Mouse (Mus musculus): ENCODE data around the gene Cuta. TPM values are rescaled to one million over a fixed set of nuclear protein-coding genes. Genes with fewer than 3 reads are reported as not detected.
A peak's percentile ranks its signal among the peaks of the same experiment; 100 is the strongest.
"Not testable (repeated sequence)": the region's sequence is repeated elsewhere in the genome, so short reads cannot be mapped to it uniquely, and the experiment has no call there.

Gene Cuta
- total RNA-seq, 2 experiments from 2014 or later = 91.3 to 95.8 TPM

GRCm38 (mm10) chr17:26918343-26918742, 21.0 kb downstream of the Cuta start:
- TF ChIP-seq CTCF (conservative IDR thresholded peaks at IDR 0.05) = no peak
- no peak for DNase-seq (ENCODE audit: low spot score in 2 of 2)
- no peak overlapping the region for H3K27ac ChIP-seq
- H3K4me3 ChIP-seq = no peak overlapping the region

GRCm38 (mm10) chr17:26917560-26917959, 21.8 kb downstream of the Cuta start:
- not testable (repeated sequence) for H3K27ac ChIP-seq; DNase-seq (ENCODE audit: low spot score in 2 of 2)
- H3K4me3 ChIP-seq = peak overlapping the region; percentile 74; the same call in 1 of the 2 replicates

DNA sequence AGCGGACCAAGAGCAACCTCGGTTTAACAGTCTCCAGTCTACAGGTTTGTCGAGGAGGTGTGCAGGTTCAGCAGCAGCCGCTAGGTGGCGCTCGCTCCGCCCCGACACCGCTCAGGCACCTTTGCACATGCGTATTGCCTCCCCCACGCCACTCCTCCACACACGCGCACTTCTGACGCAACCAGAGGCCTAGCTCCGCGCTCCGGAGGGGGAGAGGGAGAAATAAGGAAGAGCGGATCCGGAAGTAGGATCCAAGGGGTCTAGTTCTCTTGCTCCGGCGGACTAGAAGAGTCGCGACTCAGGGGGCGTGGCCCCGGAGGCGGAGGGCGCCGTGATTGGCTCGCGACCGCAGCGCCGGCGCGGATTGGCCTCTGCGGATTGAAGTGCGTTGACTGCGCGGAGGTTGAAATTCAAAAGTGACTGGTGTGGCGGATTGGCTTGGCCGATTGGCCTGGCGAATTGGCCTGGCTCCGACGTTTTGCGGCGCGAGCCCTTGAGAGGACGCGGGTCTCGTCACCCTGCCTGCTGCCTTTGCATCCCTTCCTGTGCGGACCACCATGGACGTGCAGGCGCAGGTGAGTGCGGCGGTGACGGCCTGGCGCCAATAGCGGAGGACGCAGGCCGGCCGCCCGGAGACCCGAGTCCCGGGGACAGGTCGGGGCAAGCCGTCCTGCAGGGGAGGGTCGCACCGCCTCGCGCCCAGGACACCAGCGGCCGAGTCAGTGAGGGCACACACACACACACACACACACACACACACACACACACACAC, 22.5 kb downstream of the Cuta start, which contains the start of gene Kifc5b:
Kifc5b (plus strand) TSS at position 381 of the 772 bp plus-strand sequence.
- peak; percentile 99 to 100 for DNase-seq (ENCODE audit: low spot score in 2 of 2)
- Histone ChIP-seq H3K27ac (peak within 1 kb of the TSS; percentile 44; the same call in 1 of the 2 replicates), H3K4me3 (peak within 1 kb of the TSS; percentile 74)
- peak; percentile 94 for TF ChIP-seq CTCF (conservative IDR thresholded peaks at IDR 0.05)

- Histone ChIP-seq H3K4me3 (no peak overlapping the region), H3K27ac (no peak overlapping the region)
- no peak for TF ChIP-seq CTCF (conservative IDR thresholded peaks at IDR 0.05)
- DNase-seq (ENCODE audit: low spot score in 2 of 2) = no peak
Observed at GRCm38 (mm10) chr17:26915248-26915647, 24.1 kb downstream of the Cuta start.

- H3K27ac ChIP-seq; DNase-seq (ENCODE audit: low spot score in 2 of 2); H3K4me3 ChIP-seq: not testable (repeated sequence)
Observed at GRCm38 (mm10) chr17:26907506-26907905, 31.9 kb downstream of the Cuta start.

DNA sequence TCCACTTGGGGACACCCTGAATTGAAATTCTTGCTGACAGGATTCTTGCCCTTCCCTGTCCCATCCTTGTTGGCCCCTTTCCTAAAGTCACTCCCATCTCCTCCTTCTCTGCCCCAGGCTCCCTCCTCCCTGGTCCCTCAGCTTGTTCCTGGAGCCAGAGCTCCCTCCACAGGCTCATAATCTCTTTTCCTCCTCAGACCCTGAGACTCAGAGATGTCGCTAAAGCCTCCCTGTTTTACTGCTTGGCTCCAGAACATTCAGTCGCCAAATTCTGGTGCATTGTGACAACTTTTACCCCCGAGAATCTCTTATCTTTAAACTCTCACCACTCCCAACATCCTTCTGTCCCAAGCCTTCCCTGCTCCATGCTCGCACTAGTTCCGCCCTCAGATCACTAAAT, 35.0 kb downstream of the Cuta start:
- no peak for DNase-seq (ENCODE audit: low spot score in 2 of 2)
- H3K27ac ChIP-seq = no peak overlapping the region
- TF ChIP-seq CTCF (conservative IDR thresholded peaks at IDR 0.05) = peak; percentile 43
- no peak overlapping the region for H3K4me3 ChIP-seq

GRCm38 (mm10) chr17:26900916-26901315, 38.5 kb downstream of the Cuta start:
- no peak for DNase-seq (ENCODE audit: low spot score in 2 of 2)
- TF ChIP-seq CTCF (conservative IDR thresholded peaks at IDR 0.05) = no peak

DNA sequence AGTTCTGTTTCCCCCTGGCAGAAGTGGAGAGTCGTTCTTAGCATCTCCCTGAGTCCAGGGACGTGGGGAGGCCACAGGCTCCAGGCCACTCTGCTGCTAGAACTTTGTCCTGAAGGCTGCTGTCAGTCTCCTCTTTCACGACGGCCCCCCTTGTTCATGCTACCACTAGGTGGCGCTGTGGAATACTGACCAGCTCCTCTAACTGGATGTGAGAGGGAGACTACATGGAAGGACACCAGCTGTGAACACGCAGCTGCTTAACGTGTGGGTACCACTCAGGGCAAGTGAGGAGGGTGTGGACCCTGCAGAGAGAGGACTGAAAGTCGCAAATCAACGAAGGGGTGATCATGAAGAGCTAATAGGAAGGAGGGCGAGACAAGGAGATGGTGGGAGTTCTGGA, 43.8 kb downstream of the Cuta start:
- no peak overlapping the region for H3K4me3 ChIP-seq
- peak in 1 of 2 experiments; percentile 69 for DNase-seq (ENCODE audit: low spot score in 2 of 2)
- no peak overlapping the region for H3K27ac ChIP-seq
- peak; percentile 90 for TF ChIP-seq CTCF (conservative IDR thresholded peaks at IDR 0.05)

More at GRCm38 (mm10) chr17:26900916-26901315, 38.5 kb downstream of the Cuta start:
- Histone ChIP-seq H3K4me3 (no peak overlapping the region), H3K27ac (no peak overlapping the region)

- Histone ChIP-seq H3K27ac (peak overlapping the region; percentile 89), H3K4me3 (no peak overlapping the region)
- peak; percentile 50 to 80 for DNase-seq (ENCODE audit: low spot score in 2 of 2)
- TF ChIP-seq CTCF (conservative IDR thresholded peaks at IDR 0.05) = no peak
Observed at GRCm38 (mm10) chr17:26894342-26894741, 45.0 kb downstream of the Cuta start.

DNA sequence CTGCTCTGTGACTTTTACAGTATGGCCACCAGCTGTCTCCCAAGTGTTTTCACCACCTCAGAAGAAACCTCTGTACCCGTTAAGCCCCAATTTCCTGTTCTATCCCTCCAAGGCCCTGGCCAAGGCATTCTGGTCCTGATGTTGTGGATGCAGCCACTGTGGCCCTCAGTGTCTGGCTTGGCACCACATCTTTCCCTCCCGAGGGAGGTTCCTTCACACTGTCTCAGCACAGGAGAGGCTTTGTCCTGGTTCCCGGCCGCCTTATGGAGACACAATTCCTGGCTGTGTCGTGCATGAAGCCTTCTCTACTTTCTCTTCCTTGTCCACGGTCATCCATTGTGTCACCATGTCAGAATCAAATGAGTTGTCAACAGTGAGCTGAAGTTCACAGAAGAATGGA, 45.9 kb downstream of the Cuta start:
- H3K27ac ChIP-seq = peak overlapping the region; percentile 89
- no peak for DNase-seq (ENCODE audit: low spot score in 2 of 2)
- TF ChIP-seq CTCF (conservative IDR thresholded peaks at IDR 0.05) = no peak
- no peak overlapping the region for H3K4me3 ChIP-seq

GRCm38 (mm10) chr17:26892635-26893375, 46.6 kb downstream of the Cuta start:
- H3K4me3 ChIP-seq = peak overlapping the region; percentile 30; the same call in 1 of the 2 replicates
- no peak for DNase-seq (ENCODE audit: low spot score in 2 of 2)
- peak overlapping the region; percentile 89 for H3K27ac ChIP-seq
- TF ChIP-seq CTCF (conservative IDR thresholded peaks at IDR 0.05) = no peak

GRCm38 (mm10) chr17:26887926-26888325, 51.4 kb downstream of the Cuta start:
- Histone ChIP-seq H3K4me3 (no peak overlapping the region), H3K27ac (no peak overlapping the region)
- no peak for TF ChIP-seq CTCF (conservative IDR thresholded peaks at IDR 0.05)
- DNase-seq (ENCODE audit: low spot score in 2 of 2) = no peak

DNA sequence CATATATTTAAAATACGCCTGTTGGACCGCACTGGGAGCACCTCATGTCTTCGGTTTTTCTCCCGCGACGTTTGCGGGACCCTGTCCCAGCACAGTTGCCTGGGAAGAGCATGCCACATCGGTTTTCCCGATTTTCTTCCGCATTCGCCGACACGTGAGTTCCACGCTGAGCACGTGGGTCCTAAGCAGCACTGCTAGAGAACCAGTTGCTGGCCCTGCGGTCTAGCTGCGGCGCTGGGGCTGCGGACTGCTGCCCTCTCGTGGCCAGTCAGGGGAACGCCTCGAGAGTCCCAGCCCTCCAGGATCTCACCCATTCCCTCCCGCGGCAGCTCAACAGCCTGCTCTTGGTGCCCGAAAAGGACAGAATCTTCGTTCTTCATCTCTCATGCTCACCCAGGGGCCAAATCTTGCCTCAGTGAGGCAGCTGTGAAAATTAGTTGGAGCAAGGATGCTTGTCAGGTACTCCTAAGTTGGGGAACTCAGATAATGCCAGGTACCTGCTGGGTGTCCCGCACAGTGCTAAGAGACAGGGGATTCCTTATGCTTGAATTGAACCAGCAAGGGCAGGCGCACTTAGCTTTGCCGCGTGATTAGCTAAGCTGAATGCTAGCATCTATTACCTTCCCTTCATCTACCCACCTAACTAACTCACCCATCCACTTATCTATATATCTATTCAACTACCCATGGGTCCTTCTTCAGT, 53.2 kb downstream of the Cuta start:
- peak; percentile 99 for TF ChIP-seq CTCF (conservative IDR thresholded peaks at IDR 0.05)
- H3K4me3 ChIP-seq = peak overlapping the region; percentile 65
- H3K27ac ChIP-seq = peak overlapping the region; percentile 8; the same call in 1 of the 2 replicates

More for the DNA sequence above, 53.2 kb downstream of the Cuta start:
- DNase-seq (ENCODE audit: low spot score in 2 of 2) = peak; percentile 87 to 91
